Mouse (Mus musculus) embryonic fibroblast, embryonic 13.5 days (primary cell): ENCODE measurements around the gene Nup107. TPM values are rescaled to one million over a fixed set of nuclear protein-coding genes. Genes with fewer than 3 reads are reported as not detected.

Experiments
- H3K27ac ChIP-seq: 2 replicates; pipeline ENCODE4 v1.5.1; 2012; ENCODE audit warnings: low read length, control low read depth, inconsistent platforms; ENCODE audit not compliant: insufficient read depth
- H3K4me1 ChIP-seq: 2 replicates; pipeline ENCODE4 v1.6.1; 2011; ENCODE audit warnings: low read length; ENCODE audit not compliant: control insufficient read depth, insufficient read depth
- H3K4me3 ChIP-seq: 2 replicates; pipeline ENCODE4 v1.5.1; 2011; ENCODE audit warnings: mild to moderate bottlenecking, control low read depth, low read length; ENCODE audit not compliant: insufficient read depth
- CTCF ChIP-seq: IDR thresholded peaks from 2 replicates; pipeline ENCODE4 v1.5.1; 2011; ENCODE audit warnings: mild to moderate bottlenecking, control low read depth, low read length, moderate library complexity, borderline replicate concordance; ENCODE audit not compliant: insufficient read depth
- POLR2A ChIP-seq: IDR thresholded peaks from 2 replicates; pipeline ENCODE4 v1.6.1; 2011; ENCODE audit warnings: low read depth, mild to moderate bottlenecking, control low read depth, low read length, moderate library complexity
- polyA plus RNA-seq: library from polyadenylated mRNA; stranded (reverse); fragments of >200 nt; gene quantifications from 2 replicates; pipeline ENCODE4 v1.2.4, GENCODE M21; 2011; ENCODE audit warnings: low read depth; ENCODE audit not compliant: missing spikeins, insufficient read length

Gene Nup107
- polyA plus RNA-seq: 61.7 and 70.3 TPM in 2 replicates

GRCm38 (mm10) chr10:117792141-117793091 lies at the start of gene Nup107:
Nup107 (minus strand) TSS chr10:117792705.
- H3K4me1 ChIP-seq: peaks cover 10% of the 10 kb centered on the region
- no peak for TF ChIP-seq CTCF
- TF ChIP-seq POLR2A: peak; percentile 83
- peak within 1 kb of the TSS; percentile 71 for H3K27ac ChIP-seq
- H3K4me3 ChIP-seq: peak within 1 kb of the TSS; percentile 84

- Histone ChIP-seq H3K27ac (no peak overlapping the region), H3K4me3 (no peak overlapping the region), H3K4me1 (peaks cover under 1% of the 10 kb centered on the region; the same call in 1 of the 2 replicates)
- TF ChIP-seq POLR2A: no peak
Measured at GRCm38 (mm10) chr10:117841765-117842164, 49.3 kb upstream of the Nup107 start.

- no peak overlapping the region for H3K27ac ChIP-seq
- no peak overlapping the region for H3K4me3 ChIP-seq
- peaks cover 5% of the 10 kb centered on the region; the same call in 1 of the 2 replicates for H3K4me1 ChIP-seq
- TF ChIP-seq CTCF (no peak), POLR2A (no peak)
Measured at GRCm38 (mm10) chr10:117840431-117840995, 48.0 kb upstream of the Nup107 start.

- H3K4me1 ChIP-seq: peaks cover 5% of the 10 kb centered on the region; the same call in 1 of the 2 replicates
- no peak overlapping the region for H3K4me3 ChIP-seq
- no peak for TF ChIP-seq POLR2A
- TF ChIP-seq CTCF: no peak
- H3K27ac ChIP-seq: no peak overlapping the region
Measured at GRCm38 (mm10) chr10:117839737-117840136, 47.2 kb upstream of the Nup107 start.

GRCm38 (mm10) chr10:117838924-117839323 lies 46.4 kb upstream of the Nup107 start:
- no peak for TF ChIP-seq POLR2A
- TF ChIP-seq CTCF: no peak
- no peak overlapping the region for H3K4me3 ChIP-seq
- H3K27ac ChIP-seq: no peak overlapping the region
- peaks cover 5% of the 10 kb centered on the region for H3K4me1 ChIP-seq

- no peak for TF ChIP-seq CTCF
- no peak for TF ChIP-seq POLR2A
- peaks cover 5% of the 10 kb centered on the region for H3K4me1 ChIP-seq
- no peak overlapping the region for H3K27ac ChIP-seq
- H3K4me3 ChIP-seq: no peak overlapping the region
Measured at GRCm38 (mm10) chr10:117836354-117836753, 43.8 kb upstream of the Nup107 start.

- H3K27ac ChIP-seq: no peak overlapping the region
- H3K4me3 ChIP-seq: no peak overlapping the region
- TF ChIP-seq CTCF (no peak), POLR2A (no peak)
- peaks cover 5% of the 10 kb centered on the region for H3K4me1 ChIP-seq
Measured at GRCm38 (mm10) chr10:117835453-117835852, 42.9 kb upstream of the Nup107 start.

- Histone ChIP-seq H3K4me1 (peaks cover 2% of the 10 kb centered on the region; the same call in 1 of the 2 replicates), H3K4me3 (no peak overlapping the region), H3K27ac (no peak overlapping the region)
- TF ChIP-seq CTCF (no peak), POLR2A (no peak)
Measured at GRCm38 (mm10) chr10:117830797-117831196, 38.3 kb upstream of the Nup107 start.

- H3K27ac ChIP-seq: no peak overlapping the region
- no peak overlapping the region for H3K4me3 ChIP-seq
- no peak for TF ChIP-seq CTCF
- TF ChIP-seq POLR2A: no peak
- H3K4me1 ChIP-seq: peaks cover 2% of the 10 kb centered on the region; the same call in 1 of the 2 replicates
Measured at GRCm38 (mm10) chr10:117829472-117830155, 37.1 kb upstream of the Nup107 start.
